Mouse (Mus musculus): ENCODE results near the gene Nmu. TPM values are rescaled to one million over a fixed set of nuclear protein-coding genes. Genes with fewer than 3 reads are reported as not detected.

Gene Nmu
- 0.14 and 0.15 TPM in 2 replicates for polyA plus RNA-seq (2012; rRNA removed)

DNA sequence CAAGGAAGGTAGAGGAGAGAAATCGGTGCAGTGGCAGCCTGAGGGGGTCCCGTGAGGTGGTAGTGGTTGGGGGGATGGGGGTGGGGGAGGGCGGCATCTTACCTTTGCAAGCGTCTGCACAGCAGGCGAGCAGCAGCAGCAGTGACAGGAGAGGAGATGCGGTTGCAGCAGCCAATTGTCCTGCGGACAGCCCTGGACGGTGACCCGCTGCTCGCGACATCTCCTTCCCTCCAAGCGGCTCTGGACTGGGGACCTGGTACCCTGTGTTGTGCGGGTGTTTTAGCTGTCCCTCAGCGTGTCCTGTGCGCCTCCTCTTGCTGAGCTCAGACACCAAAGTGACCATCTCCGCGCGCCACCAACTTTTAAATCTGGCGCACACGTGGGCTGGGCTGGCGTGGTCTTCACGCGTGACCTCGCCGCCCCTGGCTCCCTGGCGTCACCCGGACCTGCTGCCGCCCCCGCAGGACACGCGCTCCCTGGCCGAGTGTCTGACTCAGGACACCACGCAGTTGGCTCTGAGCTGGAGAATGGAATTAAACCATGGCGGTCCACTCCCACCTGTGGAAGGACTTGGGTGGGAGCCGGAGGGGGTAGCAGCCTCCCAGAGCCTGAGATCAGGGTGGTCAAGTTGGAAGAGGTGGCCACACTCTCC, at the start of gene Nmu:
Gene Nmu, minus strand, starts transcription at position 336 of the 652 bp plus-strand sequence.

DNA sequence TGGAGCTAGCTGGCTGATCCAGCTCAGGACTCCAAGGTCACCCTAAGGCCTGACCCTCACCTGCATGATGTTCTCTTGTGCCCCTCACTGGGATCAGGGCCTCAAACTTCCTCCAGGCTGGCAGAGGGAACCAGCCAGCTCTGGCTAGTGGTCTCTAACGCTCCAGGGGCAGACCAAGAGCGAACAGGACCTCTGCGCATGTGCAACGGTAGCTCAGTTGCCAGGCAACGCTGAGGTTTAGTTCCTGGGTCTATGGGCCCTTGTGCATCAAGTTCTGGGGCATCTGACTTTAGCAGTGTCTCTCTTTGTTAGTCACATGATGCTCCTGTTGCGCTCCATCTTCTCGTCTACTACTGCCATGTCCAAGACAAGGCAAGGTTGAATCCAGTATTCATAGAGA, 32.6 kb downstream of the Nmu start, which contains the start of gene Pdcl2:
Gene Pdcl2, minus strand, starts transcription at position 204 of the 400 bp plus-strand sequence.

DNA sequence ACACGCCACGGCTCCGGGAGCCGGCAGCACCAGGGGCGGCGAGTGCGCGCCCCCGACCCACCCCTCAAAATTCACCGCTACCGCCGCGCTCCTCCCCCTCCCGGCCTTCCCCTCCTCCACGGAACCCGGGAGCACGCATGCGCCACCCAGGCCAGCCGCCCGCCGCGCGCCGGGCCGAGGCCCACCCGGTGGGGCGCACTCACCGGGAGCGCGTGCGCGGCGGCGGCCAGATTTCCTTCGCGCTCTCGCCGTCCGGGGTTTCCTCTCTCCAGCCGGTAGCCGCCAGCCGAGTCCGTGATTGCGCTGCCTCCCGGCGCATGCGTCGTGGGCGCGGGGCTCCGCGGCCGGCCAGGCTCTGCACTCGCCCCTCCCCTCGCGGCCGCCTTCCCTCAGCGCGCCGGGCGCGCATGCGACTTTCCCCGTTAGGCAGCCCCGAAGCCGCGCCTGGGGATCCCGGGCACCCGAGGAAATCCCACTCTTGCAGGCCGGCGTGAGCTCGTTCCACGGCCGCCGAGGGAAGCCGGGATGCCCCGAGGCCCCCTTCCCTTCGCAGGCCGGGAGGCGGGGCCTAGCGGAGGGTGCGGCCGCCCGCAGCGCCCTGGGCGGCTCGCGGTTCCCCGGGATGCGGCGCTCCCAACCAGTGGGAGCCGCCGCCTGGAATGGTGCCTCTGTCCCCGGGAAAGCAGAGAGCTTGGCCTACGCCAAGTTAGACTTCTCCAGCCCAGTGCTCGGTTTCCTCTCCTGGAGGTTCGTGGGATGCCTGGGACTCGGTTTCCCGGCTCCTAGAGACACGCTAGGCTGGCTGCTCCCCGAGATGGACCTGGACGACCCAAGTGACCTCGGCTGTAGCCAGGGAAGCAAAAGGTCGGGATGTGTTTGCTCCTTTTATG, 58.9 kb downstream of the Nmu start, which contains the start of gene Clock:
Gene Clock, minus strand, starts transcription at position 341 of the 890 bp plus-strand sequence.

Other genes starting within 250 kb of the Nmu start
- gene Srd5a3, start 223.5 kb downstream of the Nmu start, polyA plus RNA-seq (2012; rRNA removed), result 14.3 and 16.0 TPM in 2 replicates
- 75.7 and 80.9 TPM in 2 replicates for gene Tmem165, start 179.9 kb downstream of the Nmu start, polyA plus RNA-seq (2012; rRNA removed)
- gene Clock, start 59.0 kb downstream of the Nmu start, polyA plus RNA-seq (2012; rRNA removed), result 12.6 and 13.0 TPM in 2 replicates
- not detected in 2 replicates for gene Pdcl2, start 32.6 kb downstream of the Nmu start, polyA plus RNA-seq (2012; rRNA removed)
- 0.09 and 0.86 TPM in 2 replicates for gene Gm7271, start 120.3 kb upstream of the Nmu start, polyA plus RNA-seq (2012; rRNA removed)
- 97.3 and 115 TPM in 2 replicates for gene Exoc1, start 165.5 kb upstream of the Nmu start, polyA plus RNA-seq (2012; rRNA removed)
- gene Cep135, start 224.9 kb upstream of the Nmu start, polyA plus RNA-seq (2012; rRNA removed), result 8.0 and 8.5 TPM in 2 replicates

All from central nervous system, embryonic 14 days (tissue).